In genomic region chr1:153487500-153487879, GRCm38 (mm10) we compare ENCODE assay signal across 8 mouse cellular contexts. TPM values are rescaled to one million over a fixed set of nuclear protein-coding genes. Genes with fewer than 3 reads are reported as not detected.
A peak's percentile ranks its signal among the peaks of the same experiment; 100 is the strongest.
DNase-seq lines count a peak whose midpoint lies in the region; ATAC-seq lines count a peak whose summit lies in the region.

Gene Dhx9 (minus strand): TSS chr1:153487660.

- peak within 1 kb of the TSS; percentile 100 for H3K4me3 ChIP-seq in heart, embryonic 10.5 days
- H3K4me3 ChIP-seq in kidney, embryonic 15.5 days (replicated peaks) = peak within 1 kb of the TSS; percentile 98

- peak; percentile 89 for ATAC-seq in erythroblast, adult 5-6 weeks (replicated peaks; ENCODE audit: low FRiP score, poor library complexity, severe bottlenecking)
- peak; percentile 92 for ATAC-seq in kidney, embryonic 15.5 days (replicated peaks; ENCODE audit: low FRiP score)
- ATAC-seq in monocyte, adult 5-6 weeks (replicated peaks; ENCODE audit: insufficient number of reproducible peaks, low FRiP score, low TSS enrichment, poor library complexity, severe bottlenecking) = peak; percentile 68

- no peaks in the 10 kb centered on the region for H3K27me3 ChIP-seq in heart, embryonic 10.5 days (ENCODE audit: insufficient read depth, poor library complexity, severe bottlenecking)
- no peaks in the 10 kb centered on the region for H3K27me3 ChIP-seq in kidney, embryonic 15.5 days

- peak; percentile 100 for DNase-seq in B cell, adult 2 months
- peak; percentile 97 for DNase-seq in brain, adult 2 months (ENCODE audit: low read depth, low spot score)
- peak; percentile 97 for DNase-seq in heart, embryonic 10.5 days (ENCODE audit: low spot score)
- peak; percentile 98 for DNase-seq in liver
- peak; percentile 99 to 100 for DNase-seq in spleen, postnatal 4 days (ENCODE audit: low spot score in 2 of 2)

- H3K9ac ChIP-seq in kidney, embryonic 15.5 days = peak within 1 kb of the TSS; percentile 99

- H3K27ac ChIP-seq in heart, embryonic 10.5 days = peak within 1 kb of the TSS; percentile 97
- peak within 1 kb of the TSS; percentile 94 for H3K27ac ChIP-seq in kidney, embryonic 15.5 days

- H3K4me2 ChIP-seq in kidney, embryonic 15.5 days = peak within 1 kb of the TSS; percentile 70

- under 1% methylated on average over 35 of the region's 35 CpGs for WGBS in heart, embryonic 10.5 days
- under 1% methylated on average over 35 of the region's 35 CpGs for WGBS in kidney, embryonic 15.5 days

- H3K9me3 ChIP-seq in heart, embryonic 10.5 days = no peaks in the 10 kb centered on the region
- H3K9me3 ChIP-seq in kidney, embryonic 15.5 days (replicated peaks) = no peaks in the 10 kb centered on the region

- peaks cover 8% of the 10 kb centered on the region; the same call in 1 of the 2 replicates for H3K4me1 ChIP-seq in heart, embryonic 10.5 days
- H3K4me1 ChIP-seq in kidney, embryonic 15.5 days = peaks cover 33% of the 10 kb centered on the region

- H3K36me3 ChIP-seq in heart, embryonic 10.5 days = peaks cover 8% of the 10 kb centered on the region
- peaks cover 8% of the 10 kb centered on the region for H3K36me3 ChIP-seq in kidney, embryonic 15.5 days

RNA-seq across cellular contexts. Expression of gene Dhx9, which starts in this region (rescaled TPM):
- total RNA-seq in erythroblast, adult 5-6 weeks (2015; ENCODE audit: low replicate concordance) = 64.4 and 92.8 TPM in 2 replicates
- 73.6 and 93.5 TPM in 2 replicates for total RNA-seq in erythroblast, adult 5-6 weeks (2017; ENCODE audit: low replicate concordance)
- 22.8 and 25.1 TPM in 2 replicates for polyA plus RNA-seq in heart, embryonic 10.5 days (2016; fragmentation: Nextera tagmentation; extraction: Ambion mirVana)
- polyA plus RNA-seq in kidney, embryonic 15.5 days (2015; fragmentation: Nextera tagmentation; extraction: Ambion mirVana) = 37.3 and 39.6 TPM in 2 replicates
- 148 to 217 TPM (median 199 TPM) in 3 replicates for total RNA-seq in monocyte, adult 5-6 weeks (2017)

Comparison
In these comparisons a context has a peak if more than half of its experiments do, and no peak if none do; other contexts are left out.
1. Peak in every context shown above with its lines: DNase-seq, ATAC-seq, H3K4me3 ChIP-seq and H3K27ac ChIP-seq.